Mouse (Mus musculus) cerebellum, adult 2 months (tissue): ENCODE measurements around the gene Tmem135.

Experiments
- CTCF ChIP-seq: fragments of 200-500 bp; IDR thresholded peaks from 2 replicates; pipeline ENCODE4 v1.5.1; 2011; ENCODE audit warnings: low read depth, mild to moderate bottlenecking, control low read depth, low read length, moderate library complexity, borderline replicate concordance; ENCODE audit not compliant: insufficient read depth
- POLR2A ChIP-seq: fragments of 200-500 bp; IDR thresholded peaks from 2 replicates; pipeline ENCODE4 v1.6.1; 2011; ENCODE audit warnings: low read length, control low read depth, borderline replicate concordance; ENCODE audit not compliant: insufficient read depth

GRCm38 (mm10) chr7:89380935-89381705 lies 22.9 kb downstream of the Tmem135 start:
- TF ChIP-seq CTCF = no peak
- no peak for TF ChIP-seq POLR2A
